Mouse (Mus musculus) cerebellum, adult 2 months (tissue): Measurements from ENCODE around the gene Dcaf17. TPM values are rescaled to one million over a fixed set of nuclear protein-coding genes. Genes with fewer than 3 reads are reported as not detected.

Source experiments
- DNase-seq, 2 experiments: peaks; one replicate each; pipeline ENCODE4 v3.0.0; 2021
- H3K27ac ChIP-seq: fragments of 200-500 bp; 2 replicates; pipeline ENCODE4 v1.5.1; 2012; ENCODE audit warnings: low read length, control low read depth, inconsistent platforms; ENCODE audit not compliant: insufficient read depth
- H3K27me3 ChIP-seq: fragments of 200-500 bp; 2 replicates; pipeline ENCODE4 v1.6.1; 2012; ENCODE audit warnings: inconsistent platforms, mild to moderate bottlenecking, low read length, moderate library complexity; ENCODE audit not compliant: control insufficient read depth, insufficient read depth
- H3K4me1 ChIP-seq: fragments of 200-500 bp; 2 replicates; pipeline ENCODE4 v1.6.1; 2011; ENCODE audit warnings: low read length; ENCODE audit not compliant: control insufficient read depth, insufficient read depth
- H3K4me3 ChIP-seq: fragments of 200-500 bp; replicated peaks from 2 replicates; pipeline ENCODE3; 2011; ENCODE audit warnings: mild to moderate bottlenecking, low read depth, low read length, control low read depth; ENCODE audit not compliant: insufficient read depth
- CTCF ChIP-seq: fragments of 200-500 bp; IDR thresholded peaks from 2 replicates; pipeline ENCODE4 v1.5.1; 2011; ENCODE audit warnings: low read depth, mild to moderate bottlenecking, control low read depth, low read length, moderate library complexity, borderline replicate concordance; ENCODE audit not compliant: insufficient read depth
- POLR2A ChIP-seq: fragments of 200-500 bp; IDR thresholded peaks from 2 replicates; pipeline ENCODE4 v1.6.1; 2011; ENCODE audit warnings: low read length, control low read depth, borderline replicate concordance; ENCODE audit not compliant: insufficient read depth
- WGBS: fragments of 180-500 bp; shearing (Covaris S2); methylation state at CpG from one replicate; pipeline ENCODE4 v1.1.7; 2018; 5-methylcytosine and 5-hydroxymethylcytosine counted together
- polyA plus RNA-seq: library from polyadenylated mRNA; depleted of rRNA; stranded (reverse); fragments of >200 nt; gene quantifications from 2 replicates; pipeline ENCODE4 v1.2.3, GENCODE M21; 2012

Gene Dcaf17
- polyA plus RNA-seq, 1 experiment = 7.4 TPM

GRCm38 (mm10) chr2:71113489-71114171 lies 58.5 kb downstream of the Dcaf17 start:
- Histone ChIP-seq H3K27me3 (peaks cover 2% of the 10 kb centered on the region; the same call in 1 of the 2 replicates), H3K4me1 (no peaks in the 10 kb centered on the region; the same call in 1 of the 2 replicates), H3K27ac (no peak overlapping the region), H3K4me3 (no peak overlapping the region)
- no peak for TF ChIP-seq CTCF
- no peak for TF ChIP-seq POLR2A
- DNase-seq = no peak
- WGBS = 51% methylated on average over 6 of the region's 6 CpGs

DNA sequence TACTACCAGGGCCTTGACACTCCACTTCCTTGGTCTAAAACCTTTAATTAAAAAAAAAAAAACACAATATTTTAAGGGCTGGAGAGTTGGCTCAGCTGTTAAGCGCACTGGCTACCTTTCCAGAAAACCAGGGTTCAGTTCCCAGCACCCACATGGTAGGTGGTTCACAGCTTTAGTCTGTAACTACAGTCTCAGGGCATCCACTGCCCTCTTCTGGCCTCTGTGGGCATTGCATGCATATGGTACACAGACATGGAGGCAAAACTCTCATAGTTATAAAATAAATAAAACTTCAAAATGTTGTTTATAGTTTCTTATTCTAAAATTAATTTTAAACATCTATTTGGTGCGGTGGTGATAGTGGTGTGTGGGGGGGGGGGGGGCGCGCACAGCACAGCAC lies 61.0 kb downstream of the Dcaf17 start:
- TF ChIP-seq POLR2A (no peak), CTCF (peak; percentile 12; the same call in 1 of the 2 replicates)
- H3K27me3 ChIP-seq = peaks cover 2% of the 10 kb centered on the region; the same call in 1 of the 2 replicates
- no peak overlapping the region for H3K4me3 ChIP-seq
- H3K4me1 ChIP-seq = no peaks in the 10 kb centered on the region; the same call in 1 of the 2 replicates
- 94% methylated on average over 4 of the region's 4 CpGs for WGBS
- DNase-seq = no peak
- H3K27ac ChIP-seq = no peak overlapping the region

DNA sequence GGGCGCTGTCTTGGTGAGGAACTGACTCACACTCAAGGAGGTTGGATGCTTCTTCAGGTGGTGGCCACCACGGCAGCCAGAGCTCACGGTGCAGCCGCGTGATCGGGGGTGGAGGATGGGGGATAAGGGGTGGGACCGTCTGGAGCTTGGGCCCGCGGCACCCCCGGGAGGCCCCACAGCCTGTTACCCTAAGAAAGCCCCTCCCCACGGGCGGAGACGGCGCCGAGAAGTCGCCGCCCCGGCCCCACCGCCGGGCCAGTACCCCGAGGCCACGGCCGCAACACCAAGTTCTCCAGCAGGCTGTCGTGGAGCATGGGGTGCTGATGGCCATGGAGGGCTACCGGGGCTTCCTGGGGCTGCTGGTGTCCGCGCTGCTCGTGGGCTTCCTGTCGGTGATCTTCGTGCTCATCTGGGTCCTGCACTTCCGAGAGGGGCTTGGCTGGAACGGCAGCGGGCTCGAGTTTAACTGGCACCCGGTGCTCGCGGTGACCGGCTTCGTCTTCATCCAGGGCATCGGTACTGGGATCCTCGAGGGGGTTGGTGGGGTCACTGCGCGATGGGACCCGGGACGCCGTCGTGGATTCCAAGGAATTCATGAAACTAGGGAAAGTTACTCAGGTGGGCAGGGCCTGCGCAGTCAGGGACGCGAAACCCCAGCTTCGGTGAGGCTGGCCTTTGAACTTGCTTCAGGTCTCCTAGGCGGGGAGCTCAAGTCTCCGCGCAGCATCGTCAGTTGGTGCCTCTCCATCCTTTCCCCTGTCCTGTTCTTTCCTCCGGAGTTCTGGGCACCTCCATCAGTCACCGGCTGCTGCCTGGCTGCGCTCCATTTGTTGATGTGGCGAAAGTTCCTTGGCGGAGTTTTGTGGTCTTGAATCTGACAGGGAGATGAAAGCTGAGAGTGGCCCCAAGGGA lies 62.9 kb downstream of the Dcaf17 start, which contains the start of gene Cybrd1:
Cybrd1 (plus strand) TSS at position 127 of the 912 bp plus-strand sequence.
- Histone ChIP-seq H3K4me1 (no peaks in the 10 kb centered on the region; the same call in 1 of the 2 replicates), H3K4me3 (peak within 1 kb of the TSS; percentile 5), H3K27me3 (peaks cover 2% of the 10 kb centered on the region; the same call in 1 of the 2 replicates), H3K27ac (no peak within 1 kb of the TSS)
- no peak for TF ChIP-seq POLR2A
- no peak for TF ChIP-seq CTCF
- DNase-seq = peak; percentile 13 to 14
- WGBS = 2% methylated on average over 60 of the region's 60 CpGs

- Histone ChIP-seq H3K4me1 (no peaks in the 10 kb centered on the region), H3K27me3 (peaks cover 2% of the 10 kb centered on the region; the same call in 1 of the 2 replicates), H3K4me3 (no peak overlapping the region), H3K27ac (no peak overlapping the region)
- TF ChIP-seq POLR2A (no peak), CTCF (no peak)
- DNase-seq = no peak
- 68% methylated on average over 10 of the region's 10 CpGs for WGBS
Observed at GRCm38 (mm10) chr2:71120844-71121243, 65.7 kb downstream of the Dcaf17 start.

- no peak overlapping the region for H3K4me3 ChIP-seq
- DNase-seq = no peak
- peaks cover 2% of the 10 kb centered on the region; the same call in 1 of the 2 replicates for H3K27me3 ChIP-seq
- TF ChIP-seq CTCF (no peak), POLR2A (no peak)
- no peaks in the 10 kb centered on the region for H3K4me1 ChIP-seq
- 27% methylated on average over 5 of the region's 5 CpGs for WGBS
- H3K27ac ChIP-seq = no peak overlapping the region
Observed at GRCm38 (mm10) chr2:71121406-71121805, 66.3 kb downstream of the Dcaf17 start.

DNA sequence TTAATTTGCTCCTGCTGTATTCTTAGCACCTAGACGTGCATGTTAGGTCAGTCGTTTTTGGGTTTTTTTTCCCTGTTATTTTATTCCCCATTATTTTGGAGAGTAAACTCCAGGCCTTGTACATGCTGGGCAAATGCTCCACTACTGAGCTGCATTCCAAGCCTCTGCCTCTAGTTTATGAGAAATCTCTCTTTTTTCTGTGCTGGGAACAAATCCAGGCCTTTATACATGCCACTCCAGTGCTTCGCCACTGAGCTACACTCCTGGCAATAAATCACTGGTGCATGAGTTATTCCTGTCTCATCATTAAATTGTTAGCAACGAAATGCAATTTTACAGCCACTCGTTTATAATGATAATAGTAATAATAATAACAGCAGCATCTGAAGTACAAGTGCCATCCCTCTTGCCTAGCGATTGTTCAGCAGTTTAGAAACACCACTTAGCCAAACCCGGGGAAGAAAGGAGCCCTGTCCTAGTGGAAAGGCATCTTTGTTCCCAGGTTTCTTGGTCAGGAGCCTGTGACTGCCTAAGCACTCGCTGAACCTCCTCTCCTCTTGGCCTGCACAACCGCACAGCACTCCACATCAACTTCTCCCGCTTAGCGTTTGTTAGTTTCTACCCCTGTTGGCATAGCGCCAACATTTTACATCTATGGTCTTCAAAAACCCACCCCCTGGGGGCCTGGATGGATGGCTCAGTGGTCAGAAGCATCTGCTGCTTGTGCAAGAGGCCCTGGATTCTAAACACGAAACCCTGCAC lies 67.3 kb downstream of the Dcaf17 start:
- WGBS = 47% methylated on average over 13 of the region's 13 CpGs
- H3K4me1 ChIP-seq = no peaks in the 10 kb centered on the region
- DNase-seq = no peak
- H3K27me3 ChIP-seq = peaks cover 2% of the 10 kb centered on the region; the same call in 1 of the 2 replicates
- TF ChIP-seq POLR2A (no peak), CTCF (no peak)
- no peak overlapping the region for H3K27ac ChIP-seq
- no peak overlapping the region for H3K4me3 ChIP-seq

GRCm38 (mm10) chr2:71123591-71123990 lies 68.5 kb downstream of the Dcaf17 start:
- 31% methylated on average over 2 of the region's 2 CpGs for WGBS
- no peak overlapping the region for H3K4me3 ChIP-seq
- no peaks in the 10 kb centered on the region for H3K27me3 ChIP-seq
- TF ChIP-seq POLR2A = no peak
- TF ChIP-seq CTCF = no peak
- DNase-seq = no peak
- H3K4me1 ChIP-seq = no peaks in the 10 kb centered on the region
- no peak overlapping the region for H3K27ac ChIP-seq
